Mouse (Mus musculus) G1E (cell line): ENCODE data around the gene Myom1. TPM values are rescaled to one million over a fixed set of nuclear protein-coding genes. Genes with fewer than 3 reads are reported as not detected.

Experiments used
- ATAC-seq: 2 replicates; pipeline ENCODE4 v1.8.0; 2016; ENCODE audit warnings: mild to moderate bottlenecking; ENCODE audit not compliant: insufficient number of reproducible peaks, poor library complexity, low FRiP score, severe bottlenecking; ENCODE audit errors: extremely low read depth
- DNase-seq: peaks from one replicate; pipeline ENCODE4 v3.0.0; 2012; ENCODE audit warnings: low spot score
- H3K27me3 ChIP-seq: 2 replicates; pipeline ENCODE4 v1.6.1; 2012; ENCODE audit warnings: mild to moderate bottlenecking, low read length, inconsistent platforms; ENCODE audit not compliant: insufficient read depth
- H3K36me3 ChIP-seq: replicated peaks from 2 replicates; pipeline ENCODE3; 2012; ENCODE audit warnings: mild to moderate bottlenecking, inconsistent platforms
- H3K4me1 ChIP-seq: 2 replicates; pipeline ENCODE4 v1.6.1; 2012; ENCODE audit warnings: low read depth, low read length, inconsistent platforms, mixed read lengths; ENCODE audit not compliant: insufficient read depth
- H3K4me3 ChIP-seq: 2 replicates; pipeline ENCODE4 v1.5.1; 2012; ENCODE audit warnings: low read depth, mild to moderate bottlenecking, inconsistent platforms, low read length, moderate library complexity, mixed read lengths
- H3K9me3 ChIP-seq: replicated peaks from 2 replicates; pipeline ENCODE4 v1.6.1; 2012; ENCODE audit warnings: inconsistent platforms
- CTCF ChIP-seq: IDR thresholded peaks from 2 replicates; pipeline ENCODE4 v1.5.1; 2012; ENCODE audit warnings: low read depth, low read length, inconsistent platforms, mixed read lengths
- GATA1 ChIP-seq: IDR thresholded peaks from 2 replicates; pipeline ENCODE4 v1.6.1; 2012; ENCODE audit warnings: borderline replicate concordance, low read length, inconsistent platforms, mixed read lengths
- GATA2 ChIP-seq: IDR thresholded peaks from 2 replicates; pipeline ENCODE4 v1.6.1; 2012; ENCODE audit warnings: low read depth, low read length, inconsistent platforms, borderline replicate concordance
- POLR2AphosphoS5 ChIP-seq: IDR thresholded peaks from 2 replicates; pipeline ENCODE4 v1.6.1; 2012; ENCODE audit warnings: low read depth, low read length, inconsistent platforms; ENCODE audit not compliant: insufficient replicate concordance
- TAL1 ChIP-seq: conservative IDR thresholded peaks from 2 replicates; pipeline ENCODE4 v1.6.1; 2012; ENCODE audit warnings: low read depth, low read length, inconsistent platforms, mixed read lengths
- polyA plus RNA-seq: library from polyadenylated mRNA; stranded (reverse); fragments of >175 nt; gene quantifications from 2 replicates; pipeline ENCODE4 v1.2.3, GENCODE M21; 2012
- total RNA-seq, 2 experiments: library from RNA; stranded (forward) in 1 of 2; stranded (reverse) in 1 of 2; fragments of 200-1000 nt in 1 of 2; fragments of >200 nt in 1 of 2; fragmentation: Nextera tagmentation in 1 of 2; gene quantifications; 2 replicates each; pipeline ENCODE4 v1.2.3; 2014 to 2017

Myom1 gene
- total and polyA plus RNA-seq, 3 experiments, result 0.25 to 1.6 (median 0.71) TPM

GRCm38 (mm10) chr17:71169639-71170038, 167.2 kb downstream of the Myom1 start:
- Histone ChIP-seq H3K4me1 (peaks cover 48% of the 10 kb centered on the region), H3K36me3 (no peaks in the 10 kb centered on the region), H3K4me3 (no peak overlapping the region), H3K27me3 (no peaks in the 10 kb centered on the region), H3K9me3 (no peaks in the 10 kb centered on the region)
- ATAC-seq (no peak), DNase-seq (no peak)
- TF ChIP-seq GATA1 (no peak), TAL1 (no peak), GATA2 (no peak), POLR2AphosphoS5 (no peak), CTCF (no peak)

- peak; percentile 69 for ATAC-seq
- no peak for TF ChIP-seq POLR2AphosphoS5
- peak; percentile 58 for TF ChIP-seq TAL1
- TF ChIP-seq GATA1, result no peak
- no peak for TF ChIP-seq GATA2
- TF ChIP-seq CTCF, result no peak
- H3K9me3 ChIP-seq, result no peaks in the 10 kb centered on the region
- DNase-seq, result no peak
- no peak overlapping the region for H3K4me3 ChIP-seq
- no peaks in the 10 kb centered on the region for H3K36me3 ChIP-seq
- peaks cover 45% of the 10 kb centered on the region for H3K4me1 ChIP-seq
- H3K27me3 ChIP-seq, result no peaks in the 10 kb centered on the region
Observed at GRCm38 (mm10) chr17:71171161-71171560, 168.7 kb downstream of the Myom1 start.

Other genes starting within 250 kb of the Myom1 start
- 31.4 and 47.6 TPM in 2 replicates for gene Tgif1, start 149.1 kb upstream of the Myom1 start, total RNA-seq (2014; fragmentation: Nextera tagmentation)
- gene Tgif1, start 149.1 kb upstream of the Myom1 start, total RNA-seq (2017), result 7.4 and 11.0 TPM in 2 replicates
- 5.1 and 5.4 TPM in 2 replicates for gene Tgif1, start 149.1 kb upstream of the Myom1 start, polyA plus RNA-seq
- gene Myl12a, start 245 bp downstream of the Myom1 start, total RNA-seq (2014; fragmentation: Nextera tagmentation), result 145 and 148 TPM in 2 replicates
- gene Myl12a, start 245 bp downstream of the Myom1 start, total RNA-seq (2017), result 222 and 225 TPM in 2 replicates
- gene Myl12a, start 245 bp downstream of the Myom1 start, polyA plus RNA-seq, result 52.1 and 76.2 TPM in 2 replicates
- 112 and 169 TPM in 2 replicates for gene Lpin2, start 179.9 kb downstream of the Myom1 start, total RNA-seq (2014; fragmentation: Nextera tagmentation)
- 147 and 155 TPM in 2 replicates for gene Lpin2, start 179.9 kb downstream of the Myom1 start, total RNA-seq (2017)
- 37.3 and 44.3 TPM in 2 replicates for gene Lpin2, start 179.9 kb downstream of the Myom1 start, polyA plus RNA-seq